Mouse (Mus musculus) induced T-regulatory cell, adult 2 months (primary cell): ENCODE measurements at regions not wholly inside any gene's neighbourhood (a gene's known extent, or its start where the extent isn't known, plus 50 kb on each side); places are given as distances from the start of the nearest gene placed in this dataset.

Source experiments
- DNase-seq: peaks from one replicate; pipeline ENCODE4 v3.0.0-alpha.2; 2012; ENCODE audit warnings: low read depth

GRCm38 (mm10) chr6:13305873-13306272, 81.1 kb upstream of the Vwde start:
- DNase-seq: no peak

GRCm38 (mm10) chr6:13298171-13298570, 73.4 kb upstream of the Vwde start:
- DNase-seq: no peak

GRCm38 (mm10) chr6:13297110-13297509, 72.3 kb upstream of the Vwde start:
- DNase-seq: no peak

GRCm38 (mm10) chr6:13296041-13296440, 71.3 kb upstream of the Vwde start:
- DNase-seq: no peak

GRCm38 (mm10) chr6:13294393-13294792, 69.6 kb upstream of the Vwde start:
- DNase-seq: no peak

- no peak for DNase-seq
Observed at GRCm38 (mm10) chr6:13288500-13288899, 63.7 kb upstream of the Vwde start.

- no peak for DNase-seq
Observed at GRCm38 (mm10) chr6:13287812-13288211, 63.0 kb upstream of the Vwde start.

- DNase-seq: no peak
Observed at GRCm38 (mm10) chr6:13286542-13287273, 61.9 kb upstream of the Vwde start.

- DNase-seq: peak; percentile 65
Observed at GRCm38 (mm10) chr6:13280835-13281234, 56.1 kb upstream of the Vwde start.
